Mouse (Mus musculus) adrenal gland, adult 18-20 months (tissue): Measurements from ENCODE around the gene Gabrr1. TPM values are rescaled to one million over a fixed set of nuclear protein-coding genes. Genes with fewer than 3 reads are reported as not detected.

Experiments
- DNase-seq, 2 experiments: peaks; one replicate each; pipeline ENCODE4 v3.0.0; 2021 to 2022; ENCODE audit warnings: low spot score in 2 of 2
- total RNA-seq, 2 experiments: library from RNA; stranded (reverse); gene quantifications; 1 replicate in 1 of 2; 2 replicates in 1 of 2; pipeline ENCODE4 v1.2.3; 2021

Gene Gabrr1
- total RNA-seq, 2 experiments from 2014 or later: not detected

DNA sequence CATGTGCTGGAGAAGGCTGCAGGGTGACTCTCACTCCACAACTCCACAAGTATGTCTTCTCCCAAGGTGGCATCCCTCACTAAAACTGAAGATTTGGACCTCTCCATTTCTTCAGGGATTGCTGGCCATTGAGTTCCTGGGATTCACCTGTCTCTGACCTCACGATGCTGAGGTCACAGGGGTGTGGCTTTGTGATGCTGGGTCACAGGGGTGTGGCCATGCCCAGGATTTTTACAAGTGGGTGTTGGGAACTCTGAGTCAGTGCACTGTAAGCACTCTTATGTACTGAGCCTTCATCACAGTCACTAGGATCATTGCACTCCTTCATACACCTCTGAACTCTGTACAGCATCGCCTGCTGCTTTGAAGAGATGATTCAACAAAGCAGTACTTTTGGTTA lies 75.2 kb downstream of the Gabrr1 start:
- no peak for DNase-seq

DNA sequence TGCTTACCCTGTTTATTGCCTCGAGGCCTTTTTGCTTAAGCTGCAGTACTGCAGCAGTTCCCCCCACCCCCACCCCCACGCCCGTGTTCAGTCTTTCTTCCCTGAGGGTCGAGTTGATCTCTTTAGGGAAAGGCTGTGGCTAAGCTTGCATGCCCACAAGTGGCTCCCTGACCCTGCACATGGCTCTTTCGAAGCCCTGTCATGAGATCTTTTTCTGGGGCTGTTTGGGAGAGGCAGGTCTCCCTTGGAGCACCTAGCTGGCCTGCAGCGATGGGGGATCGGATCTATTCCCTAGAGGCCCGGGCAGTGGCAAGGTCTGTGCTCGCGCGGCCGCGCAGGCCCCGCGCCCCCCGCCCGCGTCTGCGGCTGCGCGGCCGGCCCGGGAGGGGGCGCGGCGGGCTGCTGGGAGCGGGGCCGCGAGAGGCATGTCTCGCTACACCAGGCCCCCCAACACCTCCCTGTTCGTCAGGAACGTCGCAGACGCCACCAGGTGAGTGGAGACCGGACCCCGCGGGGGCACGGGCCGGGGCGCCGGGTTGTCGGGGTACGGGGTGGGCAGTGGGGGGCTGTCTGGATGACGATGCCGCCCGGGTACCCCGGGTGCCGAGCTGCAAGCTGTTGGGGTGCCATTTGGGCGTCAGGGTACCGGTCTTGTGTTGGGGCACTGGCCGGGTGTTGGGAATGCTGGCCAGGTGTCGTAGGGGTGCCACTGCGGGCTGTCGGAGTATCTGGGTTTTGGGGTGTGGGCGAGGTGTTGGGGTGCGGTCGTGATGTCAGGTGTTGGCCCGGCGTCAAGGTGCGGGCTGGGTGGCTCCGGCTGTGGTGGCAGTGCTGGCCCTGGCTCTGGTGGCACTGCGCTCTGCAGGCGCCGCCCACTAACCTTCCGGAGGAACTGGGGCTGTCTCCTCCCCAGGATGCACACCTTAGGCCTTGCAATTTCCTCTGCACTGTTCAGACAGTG lies 76.8 kb downstream of the Gabrr1 start, which contains the start of gene Srsf12:
Gene Srsf12, plus strand, starts transcription at position 111 of the 961 bp plus-strand sequence.
- DNase-seq: peak; percentile 10 to 21

Other genes with a start within 250 kb of the Gabrr1 start
- 1 to 10 TPM; 2.0 to 3.3 TPM for gene Ankrd6, start 181.7 kb upstream of the Gabrr1 start, total RNA-seq
- gene Rragd, start 149.5 kb upstream of the Gabrr1 start, total RNA-seq: 10 to 100 TPM; 16.1 to 21.1 TPM
- gene Ube2j1, start 101.1 kb upstream of the Gabrr1 start, total RNA-seq: 10 to 100 TPM; 69.9 to 77.8 TPM
- under 1 TPM; 0.22 to 0.30 TPM for gene Gabrr2, start 69.5 kb upstream of the Gabrr1 start, total RNA-seq
- gene Pm20d2, start 57.2 kb downstream of the Gabrr1 start, total RNA-seq: 10 to 100 TPM; 10.3 to 37.9 TPM
- gene Srsf12, start 76.5 kb downstream of the Gabrr1 start, total RNA-seq: 1 to 10 TPM in 1 of 2 experiments, under 1 TPM in 1; 0.86 to 1.0 TPM
- gene Pnrc1, start 157.6 kb downstream of the Gabrr1 start, total RNA-seq: 100 to 1,000 TPM; 185 to 217 TPM
- gene Rngtt, start 177.8 kb downstream of the Gabrr1 start, total RNA-seq: 10 to 100 TPM; 29.8 to 34.0 TPM